In genomic region chr16:9678750-9679149, GRCm38 (mm10) we compare ENCODE assay signal across 25 mouse cellular contexts.
DNase-seq lines count a peak whose midpoint lies in the region; ATAC-seq and TF ChIP-seq lines count a peak whose summit lies in the region.
"Had no signal": no experiment of that assay in that cellular context is flagged by ENCODE, and none has a peak within 500 bp of the region (broad histone marks: within the 10 kb centered on the region; RNA-seq: fewer than 3 reads in every experiment).

No protein-coding gene starts in this region.

- peak; percentile 48; the same call in 1 of the 2 replicates for ATAC-seq in frontal cortex, adult (ENCODE audit: low TSS enrichment)
- ATAC-seq in midbrain, embryonic 14.5 days (ENCODE audit: low FRiP score, low TSS enrichment): no peak
- peak; percentile 80 for ATAC-seq in Patski
- ATAC-seq: forebrain, embryonic 14.5 days; hindbrain, embryonic 16.5 days had no signal

- intact Hi-C loops in gastrocnemius, postnatal 14 days (cut with DNase I; ENCODE audit: low total_unique reads): no loop called here

- in situ Hi-C loops in Patski (cut with MboI; ENCODE audit: low pct_unique_long_range_greater_than_20kb): no loop called here

- no peak overlapping the region for H3K4me2 ChIP-seq in midbrain, embryonic 14.5 days (ENCODE audit: low read length)
- H3K4me2 ChIP-seq: embryonic facial prominence, embryonic 12.5 days; embryonic facial prominence, embryonic 15.5 days; heart, embryonic 13.5 days; hindbrain, embryonic 12.5 days had no signal

- no peak overlapping the region for H3K4me3 ChIP-seq in layer of hippocampus, adult 2 months
- no peak overlapping the region for H3K4me3 ChIP-seq in midbrain, embryonic 14.5 days (replicated peaks; ENCODE audit: low read depth, low read length)
- H3K4me3 ChIP-seq in midbrain, embryonic 10.5 days: no peak overlapping the region
- H3K4me3 ChIP-seq: embryonic facial prominence, embryonic 12.5 days; embryonic facial prominence, embryonic 15.5 days; heart, embryonic 13.5 days; hindbrain, embryonic 12.5 days had no signal

- WGBS in midbrain, embryonic 14.5 days: 28% methylated on average over 7 of the region's 7 CpGs
- WGBS in midbrain, embryonic 10.5 days: 69% methylated on average over 7 of the region's 7 CpGs

- H3K4me1 ChIP-seq in midbrain, embryonic 14.5 days (ENCODE audit: control insufficient read depth, insufficient read depth, low read length): peaks cover 15% of the 10 kb centered on the region
- peaks cover 25% of the 10 kb centered on the region for H3K4me1 ChIP-seq in midbrain, embryonic 10.5 days
- H3K4me1 ChIP-seq: embryonic facial prominence, embryonic 15.5 days; heart, embryonic 13.5 days had no signal

- no peaks in the 10 kb centered on the region for H3K36me3 ChIP-seq in midbrain, embryonic 14.5 days (ENCODE audit: control insufficient read depth, insufficient read depth, low read length)
- no peaks in the 10 kb centered on the region for H3K36me3 ChIP-seq in midbrain, embryonic 10.5 days
- H3K36me3 ChIP-seq: embryonic facial prominence, embryonic 12.5 days; embryonic facial prominence, embryonic 15.5 days; heart, embryonic 13.5 days; hindbrain, embryonic 12.5 days had no signal

- no peaks in the 10 kb centered on the region for H3K27me3 ChIP-seq in midbrain, embryonic 14.5 days (ENCODE audit: control insufficient read depth, insufficient read depth, low read length)
- H3K27me3 ChIP-seq in midbrain, embryonic 10.5 days (ENCODE audit: low read depth, poor library complexity, severe bottlenecking): no peaks in the 10 kb centered on the region
- H3K27me3 ChIP-seq in Patski: no peaks in the 10 kb centered on the region
- H3K27me3 ChIP-seq: embryonic facial prominence, embryonic 12.5 days; embryonic facial prominence, embryonic 15.5 days; heart, embryonic 13.5 days; hindbrain, embryonic 12.5 days had no signal

- H3K9ac ChIP-seq in midbrain, embryonic 14.5 days (replicated peaks; ENCODE audit: low read length): no peak overlapping the region
- H3K9ac ChIP-seq: embryonic facial prominence, embryonic 12.5 days; embryonic facial prominence, embryonic 15.5 days; forebrain, postnatal 0 days; heart, embryonic 13.5 days; hindbrain, embryonic 12.5 days had no signal

- no peaks in the 10 kb centered on the region for H3K9me3 ChIP-seq in midbrain, embryonic 14.5 days (ENCODE audit: control insufficient read depth, low read length)
- no peaks in the 10 kb centered on the region for H3K9me3 ChIP-seq in midbrain, embryonic 10.5 days (replicated peaks)
- H3K9me3 ChIP-seq: embryonic facial prominence, embryonic 12.5 days; embryonic facial prominence, embryonic 15.5 days; heart, embryonic 13.5 days; hindbrain, embryonic 12.5 days had no signal

- H3K27ac ChIP-seq in layer of hippocampus, adult 2 months: peak overlapping the region; percentile 79
- H3K27ac ChIP-seq in midbrain, embryonic 14.5 days (replicated peaks; ENCODE audit: low read depth, low read length): peak overlapping the region; percentile 45; the same call in 1 of the 2 replicates
- no peak overlapping the region for H3K27ac ChIP-seq in midbrain, embryonic 10.5 days (replicated peaks)
- H3K27ac ChIP-seq: embryonic facial prominence, embryonic 12.5 days; embryonic facial prominence, embryonic 15.5 days; heart, embryonic 13.5 days; hindbrain, embryonic 12.5 days had no signal

- POLR2A ChIA-PET in Patski (lab: Charles Lee): no interaction called here

- no peak for DNase-seq in frontal cortex, postnatal 10 days (ENCODE audit: low spot score in 2 of 2)
- DNase-seq in layer of hippocampus, adult 2 months (ENCODE audit: low spot score in 2 of 2): no peak
- DNase-seq in layer of hippocampus, postnatal 25 days (ENCODE audit: extremely low spot score in 1 of 2, low spot score in 1 of 2): no peak
- peak; percentile 40 for DNase-seq in midbrain, embryonic 14.5 days
- no peak for DNase-seq in midbrain, embryonic 10.5 days (ENCODE audit: low spot score)
- DNase-seq in Patski (ENCODE audit: low read depth, low spot score): peak; percentile 1
- no peak for DNase-seq in gastrocnemius, postnatal 14 days
- DNase-seq: adrenal gland, postnatal 10 days; adrenal gland, postnatal 36 days; cerebellum, adult 11 months; cerebellum, adult 2 months; cerebellum, adult 9-11 months; cerebellum, postnatal 25 days; forebrain, postnatal 0 days; gastrocnemius, postnatal 10 days; heart, adult 18-20 months; heart, postnatal 14 days; heart, postnatal 4 days had no signal

- CTCF ChIA-PET in Patski (lab: Charles Lee): no interaction called here

- TF ChIP-seq CTCF in layer of hippocampus, adult 2 months (conservative IDR thresholded peaks at IDR 0.05): no peak
- no peak for TF ChIP-seq CTCF in Patski (IDR thresholded peaks at IDR 0.05)

Comparison
In these comparisons a context has a peak if more than half of its experiments do, and no peak if none do; other contexts are left out.
1. DNase-seq: peak in midbrain, embryonic 14.5 days (single experiment) and Patski (single experiment); none in frontal cortex, postnatal 10 days (0 of 2), layer of hippocampus, adult 2 months (0 of 2), layer of hippocampus, postnatal 25 days (0 of 2), midbrain, embryonic 10.5 days (single experiment) and gastrocnemius, postnatal 14 days (single experiment).